Mouse (Mus musculus) E14TG2a.4 (cell line): ENCODE measurements around the gene Nr6a1.

Experiments used
- CTCF ChIP-seq: conservative IDR thresholded peaks from 2 replicates; pipeline ENCODE4 v1.5.1; 2014; ENCODE audit warnings: low read length
- NANOG ChIP-seq: IDR thresholded peaks from 2 replicates; pipeline ENCODE4 v1.6.1; 2014; ENCODE audit warnings: borderline replicate concordance, low read length, mixed read lengths
- POU5F1 ChIP-seq: IDR thresholded peaks from 2 replicates; pipeline ENCODE4 v1.6.1; 2014; ENCODE audit warnings: low read length, borderline replicate concordance

DNA sequence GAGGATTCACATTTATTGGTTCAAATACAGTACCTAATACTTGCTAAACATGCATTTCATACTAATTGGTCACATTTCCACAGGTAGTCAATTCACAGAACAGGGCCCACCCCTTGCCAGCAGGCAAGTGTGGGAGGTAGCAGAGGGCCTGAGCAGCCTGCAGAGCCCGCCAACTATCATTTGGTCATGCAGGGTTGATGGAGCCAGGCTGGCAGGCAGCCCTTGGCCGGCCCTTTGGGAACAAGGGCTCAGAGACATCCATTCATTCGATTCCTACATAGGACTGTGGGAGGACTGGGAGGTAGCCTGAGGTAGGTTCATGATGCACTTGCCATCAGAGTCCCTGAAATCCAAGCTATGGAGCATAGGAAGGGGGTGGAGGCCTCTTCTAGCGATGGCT is 204.1 kb downstream of the Nr6a1 start:
- TF ChIP-seq CTCF (no peak), POU5F1 (no peak), NANOG (no peak)
